Mouse (Mus musculus): ENCODE data around the gene Emsy. TPM values are rescaled to one million over a fixed set of nuclear protein-coding genes. Genes with fewer than 3 reads are reported as not detected.

The Emsy gene
- total RNA-seq, 2 experiments from 2014 or later, result 19.7 to 22.3 TPM

DNA sequence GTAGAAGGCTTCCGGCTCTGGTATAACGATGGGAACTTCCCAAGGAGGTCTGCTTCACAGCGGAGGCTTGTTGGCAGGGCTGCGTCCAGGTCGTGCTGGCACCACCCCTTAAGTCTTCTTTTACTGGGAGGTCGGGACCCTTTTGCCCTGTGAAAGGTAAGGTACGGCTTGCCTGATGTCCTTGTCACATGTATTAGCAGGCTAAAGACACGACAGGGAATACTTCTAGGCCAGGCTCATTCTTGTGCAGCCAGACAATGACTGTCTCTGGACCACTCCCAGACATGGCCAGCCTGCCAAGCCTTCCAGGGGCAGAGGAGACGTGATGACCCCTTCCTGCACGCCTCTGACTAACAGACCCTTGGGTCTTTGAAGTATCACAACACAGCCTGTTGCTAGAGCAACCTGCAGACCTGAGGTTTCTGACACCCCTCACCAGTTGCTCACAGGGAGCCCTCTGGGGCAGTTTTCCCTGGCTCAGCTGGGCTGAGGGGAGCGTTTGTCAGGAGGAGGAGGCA lies 112.7 kb downstream of the Emsy start:
- no peak for DNase-seq
- TF ChIP-seq CTCF (IDR thresholded peaks at IDR 0.05), result no peak
- no peak overlapping the region for H3K4me3 ChIP-seq
- peak overlapping the region; percentile 64 for H3K27ac ChIP-seq
- intact Hi-C loops (cut with DNase I), result no loop called here

DNA sequence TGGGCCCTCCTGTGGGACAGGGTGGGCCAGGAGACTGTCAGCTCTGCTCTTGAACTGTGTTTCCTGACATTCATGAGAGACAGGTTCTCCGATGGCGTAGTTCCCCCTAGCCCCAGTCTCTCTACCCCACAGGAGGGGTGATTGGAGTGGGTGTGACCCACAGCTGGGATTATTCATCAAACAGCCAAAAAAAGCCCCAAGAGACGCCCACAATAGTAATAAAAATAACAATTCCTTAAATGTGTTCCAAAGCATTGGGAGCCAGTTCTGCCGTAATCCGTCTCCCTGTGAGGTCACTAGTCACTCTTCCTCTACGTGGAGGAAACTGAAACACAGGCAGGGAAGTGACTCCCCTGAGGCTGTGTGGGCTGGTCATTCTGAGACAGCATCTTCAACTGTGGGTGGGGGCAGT lies 113.8 kb downstream of the Emsy start:
- Histone ChIP-seq H3K4me3 (no peak overlapping the region), H3K27ac (peak overlapping the region; percentile 64)
- no peak for TF ChIP-seq CTCF (IDR thresholded peaks at IDR 0.05)
- DNase-seq, result peak; percentile 59
- intact Hi-C loops (cut with DNase I), result no loop called here

DNA sequence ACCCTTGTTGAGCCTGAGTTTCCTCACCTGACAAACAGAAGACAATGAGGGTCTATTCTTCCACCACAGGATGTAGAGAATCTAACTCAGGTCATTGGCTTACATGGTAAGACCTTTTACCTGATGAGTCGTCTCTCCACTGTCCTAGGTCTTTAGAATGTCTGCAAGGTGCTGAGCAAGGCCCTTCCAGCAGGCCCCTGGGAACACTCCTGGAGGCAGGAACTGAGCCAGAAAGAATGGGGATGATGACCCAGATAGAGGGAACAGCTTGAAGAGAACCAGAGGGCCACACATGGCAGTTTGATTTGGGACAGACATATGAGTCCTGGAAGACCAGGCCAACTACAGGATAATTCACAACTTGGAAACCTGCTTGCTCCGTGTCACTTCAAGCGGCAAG lies 114.3 kb downstream of the Emsy start:
- peak overlapping the region; percentile 64 for H3K27ac ChIP-seq
- no peak overlapping the region for H3K4me3 ChIP-seq
- TF ChIP-seq CTCF (IDR thresholded peaks at IDR 0.05), result no peak
- no peak for DNase-seq
- intact Hi-C loops (cut with DNase I), result no loop called here

DNA sequence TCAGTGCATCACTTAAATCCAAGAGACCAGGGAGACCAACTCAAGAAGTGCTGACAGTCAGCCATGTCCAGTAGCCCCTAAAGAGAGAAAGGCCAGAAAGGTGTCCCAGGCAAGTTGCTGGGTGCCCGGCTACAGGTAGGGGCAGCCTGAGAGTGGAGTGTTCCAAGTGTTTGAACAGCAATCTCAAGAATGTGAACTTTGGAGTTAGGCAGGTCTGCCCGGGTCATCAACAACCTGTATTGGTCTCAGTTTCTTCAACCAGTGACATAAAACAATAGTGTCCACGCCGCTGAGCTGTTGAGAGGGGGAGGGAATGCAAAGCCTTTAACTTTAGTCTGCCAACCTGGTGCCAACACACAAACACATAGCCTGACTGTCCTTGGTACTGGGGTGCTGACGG lies 115.0 kb downstream of the Emsy start:
- H3K4me3 ChIP-seq, result no peak overlapping the region
- H3K27ac ChIP-seq, result peak overlapping the region; percentile 64; the same call in 1 of the 2 replicates
- TF ChIP-seq CTCF (IDR thresholded peaks at IDR 0.05), result no peak
- intact Hi-C loops (cut with DNase I), result no loop called here
- DNase-seq, result no peak

DNA sequence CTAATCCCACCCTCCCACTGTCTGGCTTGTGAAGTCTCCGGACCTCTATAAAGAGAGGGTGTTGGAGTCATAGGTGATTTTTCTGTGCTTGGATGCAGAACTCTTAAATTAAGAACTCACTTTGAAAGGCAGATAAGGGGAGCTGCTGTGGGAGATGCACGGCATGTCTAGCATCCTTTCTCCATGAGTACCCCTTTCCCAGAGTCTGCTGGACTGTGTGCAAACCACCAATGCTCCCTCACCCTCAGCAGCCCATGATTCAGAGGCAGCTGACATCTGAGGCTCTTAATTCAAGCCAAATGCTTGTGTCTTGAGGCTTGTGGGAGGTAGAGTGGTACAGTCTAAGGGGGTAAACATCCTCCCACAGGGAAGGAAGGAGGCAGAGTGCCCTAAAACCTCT lies 115.7 kb downstream of the Emsy start:
- intact Hi-C loops (cut with DNase I), result no loop called here
- DNase-seq, result no peak

DNA sequence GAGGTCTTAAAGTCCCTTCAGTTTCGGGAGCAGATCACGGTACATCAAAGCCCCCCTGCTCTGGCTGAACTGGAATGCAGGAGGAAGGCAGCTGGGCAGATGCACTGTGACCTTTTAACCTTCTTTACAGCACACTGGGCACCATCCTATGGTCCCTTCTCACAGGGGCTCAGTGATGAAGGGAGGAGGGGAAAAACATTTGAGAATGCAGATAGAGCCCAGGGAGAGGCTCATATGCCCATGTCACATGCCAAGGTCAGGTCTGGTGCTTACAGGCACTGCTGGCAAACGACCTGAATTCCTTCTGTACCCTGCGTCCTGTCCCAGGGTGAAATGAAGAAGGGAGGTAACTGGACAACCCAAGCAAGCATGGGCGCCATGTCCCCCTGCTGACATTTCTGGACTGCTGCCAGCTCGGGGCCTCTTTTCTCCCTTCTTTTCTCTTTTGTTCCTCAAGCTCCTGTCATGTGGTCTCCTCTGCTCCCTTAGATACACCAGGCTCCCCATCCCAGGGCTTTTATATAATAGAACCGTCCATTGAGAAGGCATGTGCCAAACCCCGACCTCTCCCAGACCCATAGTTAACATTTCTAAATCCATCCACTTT lies 118.5 kb downstream of the Emsy start:
- TF ChIP-seq CTCF (IDR thresholded peaks at IDR 0.05), result no peak
- Histone ChIP-seq H3K27ac (peak overlapping the region; percentile 64), H3K4me3 (no peak overlapping the region)
- intact Hi-C loops (cut with DNase I), result no loop called here
- no peak for DNase-seq

More for the DNA sequence above, 115.7 kb downstream of the Emsy start:
- 0 out of 2 replicates have a peak overlapping the region, but pooled peaks have one; percentile 7 for H3K27ac ChIP-seq
- no peak for TF ChIP-seq CTCF (IDR thresholded peaks at IDR 0.05)
- no peak overlapping the region for H3K4me3 ChIP-seq

DNA sequence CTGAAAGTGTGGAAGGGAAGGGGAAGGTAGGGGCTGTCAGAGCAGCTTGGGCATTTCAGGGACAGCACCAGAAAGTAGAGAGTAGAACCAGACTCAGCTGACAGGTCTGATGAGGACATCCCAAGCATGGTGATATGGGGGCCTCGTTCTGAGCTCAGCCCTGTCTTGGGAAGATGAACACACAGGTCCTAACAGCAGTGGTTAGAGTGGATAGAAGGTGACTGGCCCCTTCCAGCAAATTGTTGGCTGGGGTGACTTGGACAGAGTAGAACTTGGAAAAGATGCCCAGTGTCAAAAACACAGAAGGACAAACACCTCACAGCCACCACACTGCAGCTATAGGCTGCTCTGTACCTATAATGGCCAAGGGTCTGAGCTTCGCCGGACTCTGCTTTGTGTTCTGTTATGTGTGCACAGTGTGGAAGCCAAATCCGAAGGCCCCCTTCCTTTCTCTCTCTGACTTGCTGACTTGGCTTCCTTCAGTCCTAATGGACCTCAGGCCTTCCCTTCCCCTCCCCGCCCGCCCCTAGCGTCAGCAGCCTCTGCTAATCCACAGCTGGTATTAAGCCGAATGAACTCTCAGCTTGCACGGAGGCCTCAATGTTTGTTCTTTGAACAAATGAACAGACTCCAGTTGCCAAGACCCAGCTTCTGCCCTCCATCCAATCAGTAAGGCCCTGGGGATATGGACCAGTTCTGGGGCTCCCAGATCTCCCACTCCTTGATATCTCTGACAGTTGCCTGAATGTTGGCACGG lies 119.2 kb downstream of the Emsy start:
- TF ChIP-seq CTCF (IDR thresholded peaks at IDR 0.05), result no peak
- Histone ChIP-seq H3K4me3 (no peak overlapping the region), H3K27ac (peak overlapping the region; percentile 64)
- DNase-seq, result peak; percentile 38
- intact Hi-C loops (cut with DNase I), result no loop called here

Other genes starting within 250 kb of the Emsy start
- under 1 TPM in 1 of 2 experiments, not detected in 1; 0.25 TPM for gene Gucy2d, start 216.4 kb downstream of the Emsy start, total RNA-seq (2021)
- 1 to 10 TPM; 3.7 to 4.6 TPM for gene Lrrc32, start 167.5 kb downstream of the Emsy start, total RNA-seq (2021)
- gene Thap12, start 46.3 kb upstream of the Emsy start, total RNA-seq (2021), result 100 to 1,000 TPM; 118 to 136 TPM
- 1 to 10 TPM; 5.3 to 8.3 TPM for gene Wnt11, start 178.3 kb upstream of the Emsy start, total RNA-seq (2021)